Mouse (Mus musculus) spleen, postnatal 14 days (tissue): ENCODE results near the gene Eno1.
"Not testable (repeated sequence)": the region's sequence is repeated elsewhere in the genome, so short reads cannot be mapped to it uniquely, and the experiment has no call there.

ENCODE experiments used
- DNase-seq, 2 experiments: peaks; one replicate each; pipeline ENCODE4 v3.0.0; 2021 to 2022; ENCODE audit warnings: low spot score in 2 of 2

Eno1 gene

DNA sequence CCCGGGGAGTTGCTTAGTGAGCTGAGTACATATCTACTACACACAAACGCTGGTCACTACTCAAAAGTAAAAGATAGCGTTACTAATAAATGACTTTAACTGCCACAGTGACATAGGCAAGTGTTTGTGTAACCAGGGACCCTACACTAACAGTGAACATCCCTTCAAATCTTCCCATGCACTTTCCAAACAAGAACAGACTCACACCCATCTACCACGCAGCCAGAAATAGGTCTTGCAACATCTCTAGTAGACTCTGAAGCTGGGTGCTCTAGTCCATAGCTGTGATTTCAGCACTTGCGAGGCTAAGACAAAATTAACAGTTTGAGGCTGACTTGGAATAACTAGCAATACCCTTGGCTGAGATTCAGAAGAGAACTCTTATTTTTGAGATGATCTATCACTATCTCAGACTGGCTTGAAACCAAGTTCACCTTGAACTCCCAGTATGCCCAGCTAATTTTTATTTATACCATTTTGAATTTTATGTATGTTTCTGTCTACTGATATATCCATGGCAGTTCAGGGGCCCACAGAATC is 13.3 kb downstream of the Eno1 start:
- DNase-seq: no peak

DNA sequence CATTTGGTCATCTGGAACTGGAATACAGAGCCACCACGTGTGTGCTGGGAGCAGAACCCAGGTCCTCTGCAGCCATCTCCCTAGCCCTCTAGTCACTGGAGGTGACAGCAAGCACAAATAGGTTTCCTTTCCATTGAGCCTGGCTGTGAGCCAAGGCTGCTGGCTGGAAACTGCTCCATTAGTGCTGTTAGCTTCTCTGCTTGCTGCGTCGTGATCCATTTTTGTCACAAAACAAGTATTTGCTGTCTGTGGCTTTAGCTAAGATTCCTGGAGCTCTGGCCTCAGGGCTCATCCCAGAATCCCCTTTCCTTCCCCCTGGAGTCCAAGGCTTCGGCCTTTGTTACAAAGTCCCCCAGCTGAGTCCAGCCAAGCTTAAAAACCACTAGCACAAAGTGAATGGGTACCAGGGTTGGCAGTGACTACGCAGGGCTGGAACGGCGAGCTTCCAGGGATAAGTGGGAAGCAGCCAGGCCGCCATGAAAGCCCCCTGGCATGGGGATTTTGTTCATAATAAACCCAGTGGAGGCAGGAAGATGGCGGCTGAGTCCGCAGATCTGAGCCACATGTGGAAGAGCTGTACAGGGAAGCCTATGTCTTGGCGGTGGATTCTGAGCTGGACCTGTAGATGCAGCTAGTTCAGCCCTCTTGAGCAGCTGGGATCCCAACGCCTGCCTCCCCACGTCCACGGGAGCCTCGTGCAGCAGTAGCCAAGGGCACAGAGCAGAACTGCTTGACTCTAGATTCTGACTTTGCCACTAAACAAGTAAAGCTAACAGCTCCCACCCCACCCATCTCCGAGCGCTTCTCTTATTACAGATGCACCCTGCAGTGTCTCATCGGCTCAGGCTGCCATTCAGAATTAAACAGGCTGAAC is 14.3 kb downstream of the Eno1 start:
- no peak for DNase-seq

DNA sequence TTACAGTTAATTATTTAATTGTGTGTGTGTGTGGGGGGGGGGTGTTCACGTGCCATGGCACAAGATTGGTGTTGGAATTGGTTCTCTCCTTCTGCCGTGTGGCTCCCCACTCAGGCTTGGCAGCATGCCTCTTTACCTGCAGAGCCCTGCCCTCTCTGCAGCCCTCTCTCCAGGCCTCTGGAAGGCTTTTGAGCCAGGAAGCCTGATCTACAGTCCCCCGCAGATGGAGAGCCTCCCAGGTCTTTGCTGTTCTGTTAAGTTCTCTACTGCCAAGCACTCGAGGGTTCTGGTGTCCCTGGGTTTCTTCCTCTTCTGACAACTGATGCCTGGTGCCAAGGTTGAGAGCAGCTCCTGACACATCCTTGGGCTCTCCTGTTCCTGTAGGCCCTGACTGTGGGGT is 17.9 kb downstream of the Eno1 start:
- DNase-seq: no peak

DNA sequence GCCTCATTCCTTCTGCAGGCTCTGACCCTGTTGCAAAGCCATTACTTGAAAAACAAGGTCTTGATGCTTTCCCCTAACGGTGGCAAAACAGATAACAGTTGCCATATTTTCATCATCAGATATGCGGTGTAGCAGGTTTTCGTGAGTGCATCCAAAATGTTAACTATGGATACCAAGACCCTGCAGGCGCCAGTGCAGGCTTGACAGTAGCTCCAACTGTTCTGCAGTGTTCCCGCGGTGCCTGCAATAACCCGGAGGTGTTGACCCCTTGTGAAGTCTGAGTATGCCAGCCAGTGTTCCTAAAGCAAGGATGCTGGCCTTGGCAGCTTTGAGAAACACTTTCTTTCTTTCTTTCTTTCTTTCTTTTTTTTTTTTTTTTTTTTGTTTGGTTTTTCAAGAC is 18.7 kb downstream of the Eno1 start:
- DNase-seq: no peak

DNA sequence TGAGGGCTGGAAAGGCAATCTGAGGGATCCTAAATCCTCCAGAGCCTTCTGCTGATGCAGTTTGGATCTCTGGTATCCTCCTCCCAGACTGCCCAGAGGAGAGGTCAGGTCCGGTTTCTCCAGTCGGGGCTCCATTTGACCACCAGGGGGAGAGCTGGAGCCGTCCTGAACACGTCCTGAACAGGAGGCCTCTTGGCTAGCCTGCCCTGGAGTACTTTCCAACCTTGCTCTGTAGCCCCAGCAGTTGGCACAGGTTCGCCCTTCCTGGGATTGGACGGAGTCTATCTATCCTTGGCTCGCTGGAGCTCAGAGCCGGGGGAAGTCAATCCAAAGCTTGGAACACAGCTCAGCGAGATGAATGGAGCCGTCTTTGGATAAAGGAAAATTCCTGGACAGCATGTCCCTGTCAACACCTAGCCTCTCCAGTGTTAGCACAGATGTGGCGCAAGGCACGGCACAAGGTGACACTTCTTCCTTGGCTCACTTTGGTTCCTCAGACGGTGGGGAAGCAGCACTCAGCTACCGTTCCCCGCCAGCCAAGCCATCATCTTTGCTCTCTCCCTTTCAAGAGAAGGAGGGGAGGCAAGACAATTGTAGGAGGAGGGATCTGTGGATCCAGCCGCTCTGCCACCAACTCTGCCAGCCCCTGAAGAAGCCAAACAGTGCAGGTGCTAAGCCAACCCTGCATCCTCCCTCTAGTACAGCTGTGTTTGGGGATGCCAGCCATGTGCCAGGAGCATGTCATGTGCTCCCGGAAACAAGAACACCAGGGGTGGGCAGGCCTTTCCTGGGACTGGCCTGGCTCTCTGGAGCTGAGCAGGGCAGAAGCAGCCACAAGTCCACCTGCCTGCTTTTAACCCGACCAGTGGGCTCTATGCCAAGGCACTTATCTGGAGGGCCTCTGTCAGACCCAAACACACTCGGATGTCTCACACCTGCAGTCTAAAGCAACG is 21.0 kb downstream of the Eno1 start:
- peak; percentile 46 to 68 for DNase-seq

DNA sequence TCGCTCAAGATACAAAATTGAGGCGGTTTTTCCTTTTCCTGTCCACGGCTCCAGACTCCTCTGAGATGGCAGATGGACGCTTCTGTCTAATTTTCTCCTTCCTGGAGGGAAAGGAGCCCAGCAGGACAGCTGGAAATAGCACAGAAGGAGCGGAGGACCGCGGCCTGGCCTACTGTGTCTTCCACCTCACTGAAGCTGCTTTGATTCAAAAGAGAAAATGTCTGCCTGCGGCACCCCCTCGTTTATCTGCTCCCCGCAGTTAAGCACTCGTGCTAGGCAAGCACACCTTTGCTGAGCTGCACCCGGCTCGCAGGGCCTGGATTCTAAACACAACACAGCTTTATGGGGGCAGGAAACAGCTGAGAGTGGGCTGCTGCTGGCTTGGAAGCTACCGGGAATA is 21.9 kb downstream of the Eno1 start:
- no peak for DNase-seq

DNA sequence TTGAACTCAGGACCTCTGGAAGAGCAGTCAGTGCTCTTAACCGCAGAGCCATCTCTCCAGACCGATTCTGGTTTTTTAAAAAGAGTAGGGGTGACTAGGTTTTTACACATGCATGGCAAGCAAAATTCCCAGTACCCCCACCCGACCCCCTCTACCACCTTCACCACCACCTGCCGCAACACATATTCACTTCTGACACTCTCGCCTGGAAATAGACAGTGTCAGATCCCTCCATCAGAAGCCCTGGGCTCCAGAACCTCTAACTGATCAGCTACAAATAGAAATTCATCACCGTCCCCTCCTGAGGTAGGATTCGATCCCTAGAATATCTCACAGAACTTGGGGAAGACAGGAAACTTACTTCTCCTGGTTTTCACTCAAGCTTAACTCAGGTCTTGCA is 23.1 kb downstream of the Eno1 start:
- no peak for DNase-seq

DNA sequence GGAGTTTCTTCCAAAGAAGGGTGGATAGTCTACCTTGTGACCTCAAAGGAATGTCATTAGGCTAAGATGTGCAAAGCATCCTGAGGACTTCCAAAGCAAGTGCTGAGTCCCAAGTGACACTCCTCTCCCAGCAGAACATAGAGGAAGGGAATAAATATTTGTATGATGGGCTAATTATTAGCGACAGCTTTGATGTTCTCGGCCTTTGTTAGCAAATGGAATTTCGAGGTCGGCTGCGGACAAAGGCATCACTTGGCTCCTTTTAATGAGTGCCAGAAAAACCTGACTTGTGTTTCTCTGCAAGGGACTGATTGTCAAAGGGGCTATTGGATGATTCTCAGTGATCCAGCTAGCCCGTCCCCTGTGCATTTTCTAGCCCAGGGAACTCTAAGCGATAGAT is 23.6 kb downstream of the Eno1 start:
- no peak for DNase-seq

DNA sequence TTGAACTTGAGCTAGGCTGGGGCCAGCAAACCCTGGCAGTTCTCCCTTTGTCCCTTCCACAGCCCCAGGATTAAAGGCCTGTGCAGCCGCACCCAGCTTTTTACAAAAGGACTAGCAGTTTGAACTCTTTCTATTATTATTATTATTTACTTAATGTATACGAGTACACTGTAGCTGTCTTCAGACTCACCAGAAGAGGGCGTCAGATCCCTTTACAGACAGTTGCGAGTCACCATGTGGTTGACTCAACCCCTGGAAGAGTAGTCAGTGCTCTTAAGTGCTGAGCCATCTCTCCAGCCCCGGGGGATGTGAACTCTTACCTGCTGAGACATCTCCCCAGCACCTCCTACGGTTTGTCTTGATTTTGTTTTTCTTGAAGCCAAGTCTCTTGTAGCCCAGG is 24.2 kb downstream of the Eno1 start:
- DNase-seq: no peak

DNA sequence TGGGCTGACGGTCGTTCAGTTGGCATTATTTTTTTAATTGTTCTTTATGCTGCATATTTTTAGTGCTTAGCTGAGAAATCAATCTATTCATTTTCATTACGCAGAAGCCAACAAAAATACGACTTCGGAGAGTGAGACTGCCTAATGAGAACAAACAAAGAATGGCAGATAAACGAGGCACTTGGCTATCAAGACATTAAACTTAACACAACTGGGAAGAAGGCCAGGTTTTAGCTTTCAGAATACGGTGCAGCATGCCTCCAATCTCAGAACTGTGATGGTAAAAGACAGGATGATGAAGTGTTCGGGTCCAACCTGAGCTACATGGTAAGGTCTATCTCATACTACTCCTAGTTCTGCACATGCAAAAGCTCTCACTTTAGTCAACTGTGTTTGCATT is 25.8 kb downstream of the Eno1 start:
- no peak for DNase-seq

DNA sequence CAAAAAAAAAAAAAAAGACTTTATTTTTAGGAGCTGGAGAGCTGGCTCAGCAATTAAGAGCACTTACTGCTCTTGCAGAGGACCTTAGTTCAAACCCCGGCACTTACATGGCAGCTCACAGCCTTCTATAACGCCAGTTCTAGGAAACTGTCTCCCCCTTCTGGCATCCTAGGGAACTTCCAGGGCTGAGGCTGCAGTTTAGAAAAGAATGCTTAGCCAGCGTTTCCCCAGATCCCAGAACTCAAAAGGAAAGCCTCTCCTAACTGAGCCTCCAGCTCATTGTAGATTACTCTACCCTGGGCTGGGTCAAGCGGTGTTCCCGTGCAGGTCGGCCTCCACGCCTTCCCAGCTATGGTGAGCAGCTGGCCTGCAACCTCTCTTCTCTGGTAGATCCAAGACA is 28.4 kb downstream of the Eno1 start:
- no peak for DNase-seq

DNA sequence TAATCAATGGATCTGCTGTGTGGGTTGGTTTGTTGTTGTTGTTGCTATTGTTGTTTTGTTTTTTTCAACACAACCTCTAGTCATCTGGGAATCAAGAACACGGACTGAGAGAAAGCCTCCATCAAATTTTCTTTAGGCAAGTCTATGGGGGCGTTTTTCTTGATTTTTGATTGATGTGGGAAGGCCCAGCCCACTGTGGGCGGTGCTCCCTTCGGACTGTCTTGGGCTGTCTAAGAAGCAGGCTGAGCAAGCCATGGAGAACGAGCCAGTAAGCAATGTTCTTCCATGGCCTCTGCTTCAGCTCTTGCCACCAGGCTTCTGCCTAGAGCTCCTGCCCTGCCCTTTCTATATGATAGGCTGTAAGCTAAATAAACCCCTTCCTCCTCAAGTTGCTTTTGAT is 28.9 kb downstream of the Eno1 start:
- no peak for DNase-seq

DNA sequence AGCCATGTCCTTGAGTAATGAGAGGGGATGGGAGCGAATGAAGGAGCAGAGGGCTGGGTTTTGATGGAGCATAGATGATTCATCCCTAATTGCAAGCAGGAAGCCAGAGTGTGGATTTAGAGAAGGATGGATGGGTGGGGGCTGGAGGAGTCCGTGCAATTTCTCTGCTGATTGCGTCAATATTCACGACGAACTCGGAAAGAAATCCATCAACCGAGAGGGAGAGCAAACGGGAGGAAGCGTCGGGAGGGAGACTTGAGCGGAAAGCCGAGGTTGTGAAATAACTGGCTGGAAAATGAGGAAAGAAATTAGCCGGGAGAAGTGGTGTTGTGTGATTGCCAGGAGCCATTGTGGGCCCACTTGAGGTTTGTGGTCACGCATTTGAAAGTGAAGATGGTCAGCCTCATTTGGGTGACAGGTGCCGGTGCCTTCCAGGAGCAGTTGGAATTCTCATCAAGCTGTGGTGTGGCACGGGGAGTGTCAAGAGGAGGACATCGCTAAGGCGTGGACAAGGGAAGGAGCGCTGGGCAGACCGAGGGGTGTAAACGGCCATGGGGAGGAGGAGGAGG is 30.2 kb downstream of the Eno1 start:
- no peak for DNase-seq

DNA sequence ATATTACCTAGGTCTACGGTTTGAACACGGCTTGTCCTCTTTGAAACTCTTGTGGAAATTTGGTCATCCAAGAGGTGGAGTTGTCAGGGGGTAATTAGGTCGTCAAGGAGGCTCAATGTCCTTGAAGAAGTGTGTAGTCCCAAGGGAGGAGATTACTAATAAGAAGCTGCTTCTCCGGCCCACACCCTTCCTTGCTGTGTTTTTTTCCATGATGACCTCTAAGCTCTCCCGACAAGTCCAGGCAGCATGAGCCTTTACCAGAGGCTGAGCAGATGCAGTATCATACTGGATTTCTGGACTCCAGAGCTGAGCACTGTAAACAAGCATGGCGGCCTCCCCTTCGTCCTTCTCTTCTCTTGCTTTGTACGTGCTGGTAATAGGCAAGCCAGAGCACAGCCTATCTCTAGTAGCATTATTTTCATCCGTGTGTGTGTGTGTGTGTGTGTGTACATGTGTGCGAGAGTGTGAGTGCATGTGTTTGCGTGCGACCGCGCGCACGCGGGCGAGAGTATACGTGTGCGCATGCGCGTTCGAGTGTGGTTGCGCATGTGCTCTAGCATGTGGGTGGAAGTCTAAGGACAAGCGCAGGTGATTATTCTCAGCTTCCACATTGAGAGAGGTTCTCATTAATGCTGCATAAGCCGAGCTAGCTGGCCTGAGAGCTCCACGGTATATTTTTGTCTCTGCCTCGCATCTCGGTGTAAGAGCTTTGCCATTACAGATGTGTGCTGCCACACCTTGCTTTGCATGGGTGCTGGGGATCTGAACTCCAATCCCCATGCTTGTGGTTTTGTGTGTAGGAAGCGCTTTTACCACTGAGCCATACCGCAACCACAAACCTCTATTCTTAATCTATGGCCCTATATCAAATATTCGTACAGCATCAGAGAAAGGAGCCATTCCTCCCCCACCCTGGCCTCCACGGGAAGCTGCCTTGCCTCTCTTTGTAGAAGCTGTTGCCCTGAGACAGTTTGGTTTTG is 32.4 kb downstream of the Eno1 start:
- DNase-seq: no peak

DNA sequence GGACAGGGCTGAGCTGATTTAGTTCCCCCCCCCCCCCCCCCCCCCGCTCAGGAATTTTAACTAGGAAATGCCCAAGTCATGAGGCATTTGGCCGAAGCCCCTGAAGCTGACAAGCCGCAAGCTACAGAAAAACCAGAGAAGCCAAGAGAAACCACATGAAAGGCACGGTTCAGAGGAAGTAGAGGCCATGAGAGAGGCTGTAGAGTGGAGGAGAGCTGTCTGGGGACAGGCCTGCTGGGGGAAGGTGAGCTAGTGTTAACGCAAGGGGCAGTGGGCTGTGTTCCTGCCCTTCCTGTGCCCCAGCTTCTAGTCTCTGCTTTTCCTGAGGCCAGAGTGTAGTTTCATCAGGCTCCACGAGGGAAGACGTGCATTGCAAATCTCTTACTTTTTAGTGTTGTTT is 33.2 kb downstream of the Eno1 start:
- no peak for DNase-seq

DNA sequence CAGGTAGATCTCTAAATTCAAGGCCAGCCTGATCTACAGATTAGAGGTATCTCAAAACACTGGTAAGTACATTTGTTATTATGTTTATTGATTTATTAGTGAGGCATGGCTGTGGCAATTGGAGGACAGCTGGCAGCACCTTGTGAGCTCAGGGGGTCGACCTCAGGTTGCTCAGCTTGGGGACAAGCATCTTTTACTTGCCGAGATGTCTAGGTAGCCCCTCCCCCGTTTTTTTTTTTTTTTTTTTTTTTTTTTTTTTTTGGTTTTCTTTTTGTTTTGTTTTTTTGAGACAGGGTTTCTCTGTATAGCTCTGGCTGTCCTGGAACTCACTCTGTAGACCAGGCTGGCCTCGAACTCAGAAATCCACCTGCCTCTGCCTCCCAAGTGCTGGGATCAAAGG is 34.2 kb downstream of the Eno1 start:
- not testable (repeated sequence) for DNase-seq

DNA sequence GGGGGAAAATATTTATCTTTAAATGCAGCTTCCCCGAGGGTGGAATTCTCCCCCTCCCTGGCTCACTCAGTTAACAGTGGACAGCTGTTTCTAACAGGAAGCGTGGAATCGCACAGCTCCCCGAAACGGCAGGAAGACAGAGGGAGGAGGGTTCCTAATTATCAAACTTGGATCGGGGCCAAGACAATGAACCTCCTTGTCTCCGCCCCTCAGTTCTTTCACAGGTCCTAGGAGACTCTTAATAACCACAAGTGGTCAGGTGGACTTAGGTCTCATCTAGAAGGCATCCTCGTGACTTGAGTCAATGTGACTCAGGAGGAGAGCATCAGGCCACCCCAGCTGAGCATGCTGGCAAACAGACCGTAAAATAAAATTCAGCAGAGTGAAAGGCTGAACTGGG is 36.2 kb downstream of the Eno1 start:
- DNase-seq: no peak

DNA sequence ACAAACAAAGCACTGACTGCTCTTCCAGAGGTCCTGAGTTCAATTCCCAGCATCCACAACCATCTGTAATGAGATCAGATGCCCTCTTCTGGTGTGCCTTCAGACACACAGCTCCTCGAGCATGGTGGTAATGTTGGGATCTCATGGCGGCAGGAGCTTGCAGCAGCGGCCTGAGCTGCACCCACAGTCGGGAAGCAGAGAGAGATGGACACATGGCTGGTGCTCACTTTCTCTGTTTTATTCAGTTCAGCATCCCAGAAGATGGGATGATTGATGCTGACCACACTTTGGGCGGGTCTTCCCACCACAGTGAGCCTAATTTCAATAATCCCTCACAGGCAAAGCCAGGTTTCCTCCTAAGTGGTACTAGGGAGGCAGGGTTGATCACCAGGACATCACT is 39.0 kb downstream of the Eno1 start:
- no peak for DNase-seq

DNA sequence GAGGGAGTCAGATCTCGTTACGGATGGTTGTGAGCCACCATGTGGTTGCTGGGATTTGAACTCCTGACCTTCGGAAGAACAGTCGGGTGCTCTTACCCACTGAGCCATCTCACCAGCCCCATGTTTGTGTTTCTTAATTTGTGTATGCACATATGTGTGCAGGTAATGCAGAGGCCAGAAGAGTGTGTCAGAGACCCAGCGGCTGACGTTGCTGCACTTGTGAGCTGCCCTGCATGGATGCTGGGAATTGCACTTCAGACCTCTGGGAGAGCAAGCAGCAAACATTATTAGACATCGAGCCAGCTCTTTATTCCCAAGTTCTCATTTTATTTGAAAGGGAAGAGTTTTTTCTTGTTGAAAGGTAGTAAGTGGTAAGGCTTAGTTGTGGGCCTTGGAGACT is 42.8 kb downstream of the Eno1 start:
- DNase-seq: not testable (repeated sequence)

DNA sequence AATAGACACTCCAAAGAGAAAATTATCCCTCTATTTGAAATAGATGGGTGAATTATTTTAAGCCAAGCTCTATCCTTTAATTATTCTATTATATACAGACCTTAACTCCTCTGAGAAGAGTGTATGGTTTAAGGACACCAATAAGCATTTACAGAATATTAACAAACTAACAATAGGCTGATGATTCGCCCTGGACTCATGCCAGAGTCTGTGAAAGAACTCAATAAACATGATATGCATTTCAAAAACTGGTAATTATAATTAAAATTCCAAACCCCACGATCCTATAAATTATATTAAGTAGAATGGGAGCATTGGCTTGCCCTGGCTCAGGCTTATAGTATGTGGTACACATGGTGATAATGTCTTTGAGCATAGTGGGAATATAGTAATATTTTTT is 43.5 kb downstream of the Eno1 start:
- DNase-seq: no peak

DNA sequence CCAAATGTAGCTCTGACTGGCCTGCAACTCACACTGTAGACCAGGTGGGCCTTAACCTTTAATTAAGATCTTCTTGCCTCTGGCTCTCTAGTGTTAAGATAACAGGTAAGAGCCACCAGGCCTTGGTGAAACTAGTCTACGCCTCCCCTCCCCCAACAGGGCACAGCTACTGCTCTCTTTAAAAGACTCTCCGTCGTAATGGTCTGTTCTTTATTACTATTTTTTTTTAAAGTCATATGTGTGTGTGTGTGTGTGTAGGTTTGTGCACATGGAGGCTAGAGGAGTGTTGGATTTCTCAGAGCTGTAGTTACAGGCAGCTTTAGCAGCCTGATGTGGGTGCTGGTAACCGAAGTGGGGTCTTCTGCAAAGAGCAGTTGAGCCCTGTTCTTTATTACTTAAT is 43.9 kb downstream of the Eno1 start:
- DNase-seq: no peak
